Mouse (Mus musculus): ENCODE measurements at regions not wholly inside any gene's neighbourhood (a gene's known extent, or its start where the extent isn't known, plus 50 kb on each side); places are given as distances from the start of the nearest gene placed in this dataset.

GRCm38 (mm10) chr8:26304566-26304965, 185.2 kb downstream of the Gm45692 start:
- TF ChIP-seq GABPA (IDR thresholded peaks at IDR 0.05; ENCODE audit: insufficient replicate concordance, low read depth, low read length) (no peak), PAX5 (IDR thresholded peaks at IDR 0.05; ENCODE audit: low read length) (no peak), MAX (IDR thresholded peaks at IDR 0.05; ENCODE audit: low read length) (no peak), SMC3 (IDR thresholded peaks at IDR 0.05; ENCODE audit: low read depth, low read length) (no peak), RAD21 (IDR thresholded peaks at IDR 0.05; ENCODE audit: low read depth, low read length) (no peak), ZKSCAN1 (IDR thresholded peaks at IDR 0.05; ENCODE audit: borderline replicate concordance, low read depth, low read length) (no peak)
- H3K4me3 ChIP-seq (replicated peaks in 1 of 3; ENCODE audit: low read depth in 2 of 3, low read length in 2 of 3, poor library complexity in 1 of 3): no peak overlapping the region
- in situ Hi-C loops (cut with MboI; ENCODE audit: low pct_ligation_motif_present, low pct_unique_long_range_greater_than_20kb, low sequenced_read_pairs) (no loop called here), dilution Hi-C loops (cut with MboI; ENCODE audit: extremely low pct_ligation_motif_present, extremely low pct_unique_long_range_greater_than_20kb, low sequenced_read_pairs) (no loop called here)
- no peak overlapping the region for H3K4me2 ChIP-seq (ENCODE audit: insufficient read depth, low read depth, poor library complexity, severe bottlenecking)
- DNase-seq (ENCODE audit: extremely low read depth): no peak
- H3K4me1 ChIP-seq (ENCODE audit: control insufficient read depth in 1 of 2, insufficient read depth in 2 of 2): peaks cover 0 to 16% of the 10 kb centered on the region in 2 experiments; a peak in 3 of 4 replicates
- no peak overlapping the region for H3K9ac ChIP-seq (ENCODE audit: insufficient read depth, low read depth)
- H3K79me2 ChIP-seq (replicated peaks; ENCODE audit: control insufficient read depth, extremely low read depth, insufficient read depth, poor library complexity, severe bottlenecking): no peaks in the 10 kb centered on the region
- H3K27ac ChIP-seq (ENCODE audit: insufficient read depth, low read depth): no peak overlapping the region
- no peaks in the 10 kb centered on the region for H3K9me3 ChIP-seq (replicated peaks; ENCODE audit: low read length)
- no peaks in the 10 kb centered on the region for H3K36me3 ChIP-seq (replicated peaks in 1 of 2; ENCODE audit: control insufficient read depth in 1 of 2, insufficient read depth in 1 of 2, low read length in 1 of 2)
- H3K27me3 ChIP-seq (replicated peaks): no peaks in the 10 kb centered on the region

DNA sequence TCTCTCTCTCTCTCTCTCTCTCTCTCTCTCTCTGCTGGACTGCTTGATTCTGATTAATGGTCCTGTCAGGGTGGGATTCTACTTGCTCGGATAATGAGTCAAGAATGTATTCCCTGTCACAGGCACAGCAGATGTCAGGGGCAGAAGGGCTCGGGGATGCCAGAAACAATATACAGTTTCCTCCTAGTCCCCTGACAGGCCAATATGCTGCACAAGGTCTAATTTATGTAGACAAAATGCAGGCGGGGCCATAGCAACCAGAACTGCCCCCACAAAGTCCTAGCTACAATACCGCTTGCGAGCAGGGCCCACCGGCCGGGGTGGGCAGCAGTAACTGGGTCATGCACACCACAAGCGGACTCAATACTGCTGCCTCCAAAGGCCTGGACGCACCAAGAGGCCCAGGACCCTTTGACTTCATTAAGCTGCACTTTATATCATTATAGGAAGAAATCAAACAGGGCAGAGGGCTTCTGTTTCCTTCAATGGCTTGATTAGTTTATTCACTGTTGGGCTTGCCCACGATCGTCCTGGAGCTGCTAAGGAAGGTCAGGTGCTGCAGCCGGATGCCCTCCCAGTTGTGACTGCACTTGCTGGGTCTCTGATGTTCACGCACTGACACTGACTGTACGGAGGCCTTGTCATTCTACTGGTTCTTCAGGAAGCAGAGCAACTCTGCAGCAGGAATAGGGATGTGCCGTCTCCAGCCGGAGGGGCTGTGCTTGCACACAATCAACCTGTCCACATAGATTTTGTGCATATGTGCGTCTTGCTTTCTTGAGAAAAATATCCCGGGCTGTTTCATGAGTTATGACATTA, 185.9 kb downstream of the Gm45692 start:
- H3K27me3 ChIP-seq (replicated peaks): no peaks in the 10 kb centered on the region
- H3K9me3 ChIP-seq (replicated peaks; ENCODE audit: low read length): no peaks in the 10 kb centered on the region
- no peak overlapping the region for H3K9ac ChIP-seq (ENCODE audit: insufficient read depth, low read depth)
- no peak overlapping the region for H3K4me3 ChIP-seq (replicated peaks in 1 of 3; ENCODE audit: low read depth in 2 of 3, low read length in 2 of 3, poor library complexity in 1 of 3)
- no peak for DNase-seq (ENCODE audit: extremely low read depth)
- in situ Hi-C loops (cut with MboI; ENCODE audit: low pct_ligation_motif_present, low pct_unique_long_range_greater_than_20kb, low sequenced_read_pairs): no loop called here
- peaks cover 0 to 16% of the 10 kb centered on the region in 2 experiments; a peak in 3 of 4 replicates for H3K4me1 ChIP-seq (ENCODE audit: control insufficient read depth in 1 of 2, insufficient read depth in 2 of 2)
- no peak overlapping the region for H3K4me2 ChIP-seq (ENCODE audit: insufficient read depth, low read depth, poor library complexity, severe bottlenecking)
- H3K27ac ChIP-seq (ENCODE audit: insufficient read depth, low read depth): no peak overlapping the region
- dilution Hi-C loops (cut with MboI; ENCODE audit: extremely low pct_ligation_motif_present, extremely low pct_unique_long_range_greater_than_20kb, low sequenced_read_pairs): no loop called here
- no peak for TF ChIP-seq JUND (conservative IDR thresholded peaks at IDR 0.05; ENCODE audit: low read depth, low read length)
- no peak for TF ChIP-seq MAX (IDR thresholded peaks at IDR 0.05; ENCODE audit: low read length)
- TF ChIP-seq BHLHE40 (IDR thresholded peaks at IDR 0.05; ENCODE audit: low read depth, low read length): no peak
- TF ChIP-seq USF1 (IDR thresholded peaks at IDR 0.05; ENCODE audit: low read depth, low read length): no peak
- TF ChIP-seq MEF2A (IDR thresholded peaks at IDR 0.05; ENCODE audit: borderline replicate concordance, low read depth, low read length): no peak
- TF ChIP-seq MYC (IDR thresholded peaks at IDR 0.05; ENCODE audit: low read depth, low read length): no peak
- TF ChIP-seq SMC3 (IDR thresholded peaks at IDR 0.05; ENCODE audit: low read depth, low read length): no peak
- no peak for TF ChIP-seq JUN (IDR thresholded peaks at IDR 0.05; ENCODE audit: insufficient read depth, low read depth, low read length)
- TF ChIP-seq EP300 (IDR thresholded peaks at IDR 0.05; ENCODE audit: low read length): no peak
- no peak for TF ChIP-seq RAD21 (IDR thresholded peaks at IDR 0.05; ENCODE audit: low read depth, low read length)
- TF ChIP-seq ZC3H11A (IDR thresholded peaks at IDR 0.05; ENCODE audit: low read depth, low read length): no peak
- no peak for TF ChIP-seq USF2 (conservative IDR thresholded peaks at IDR 0.05; ENCODE audit: low read depth, low read length)
- no peak for TF ChIP-seq CHD1 (IDR thresholded peaks at IDR 0.05; ENCODE audit: low read depth, low read length)
- no peak for TF ChIP-seq POLR2A (IDR thresholded peaks at IDR 0.05; ENCODE audit: low read depth, low read length)
- TF ChIP-seq TCF12 (IDR thresholded peaks at IDR 0.05; ENCODE audit: low read depth, low read length): no peak
- no peak for TF ChIP-seq UBTF (IDR thresholded peaks at IDR 0.05; ENCODE audit: low read depth, low read length)
- TF ChIP-seq ZMIZ1 (IDR thresholded peaks at IDR 0.05; ENCODE audit: low read depth, low read length): no peak
- TF ChIP-seq CTCF (conservative IDR thresholded peaks at IDR 0.05 in 1 of 2, IDR thresholded peaks at IDR 0.05 in 1 of 2; ENCODE audit: low read depth in 2 of 2, low read length in 2 of 2): no peak
- H3K79me2 ChIP-seq (replicated peaks; ENCODE audit: control insufficient read depth, extremely low read depth, insufficient read depth, poor library complexity, severe bottlenecking): no peaks in the 10 kb centered on the region
- H3K36me3 ChIP-seq (replicated peaks in 1 of 2; ENCODE audit: control insufficient read depth in 1 of 2, insufficient read depth in 1 of 2, low read length in 1 of 2): no peaks in the 10 kb centered on the region
